Mouse (Mus musculus): ENCODE measurements around the gene Ksr2. TPM values are rescaled to one million over a fixed set of nuclear protein-coding genes. Genes with fewer than 3 reads are reported as not detected.

The Ksr2 gene
- polyA plus RNA-seq, 1 experiment from 2014 or later: 0.16 TPM

DNA sequence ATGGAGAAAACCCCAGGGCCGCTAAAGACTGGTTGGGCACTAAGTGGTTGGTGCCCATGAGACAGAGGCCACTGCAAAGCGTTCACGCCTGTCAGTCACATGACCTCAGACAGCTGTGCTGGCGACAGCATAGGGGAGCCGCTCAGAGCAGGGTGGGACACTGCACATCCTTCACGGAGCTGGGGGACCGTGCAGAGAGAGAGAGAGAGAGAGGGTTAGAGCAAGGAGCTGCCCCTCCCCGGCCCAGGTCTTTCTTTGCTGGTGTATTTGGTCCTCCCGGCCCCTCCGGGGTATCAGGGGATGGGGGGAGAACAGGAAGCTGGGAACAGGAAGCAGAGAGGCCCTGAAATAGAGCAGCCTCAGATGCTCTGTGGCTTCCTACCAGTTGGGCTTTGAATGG, 97.1 kb downstream of the Ksr2 start:
- no peak overlapping the region for H3K4me2 ChIP-seq (replicated peaks; ENCODE audit: low read depth)
- H3K27me3 ChIP-seq (ENCODE audit: control insufficient read depth, insufficient read depth, low read length): no peaks in the 10 kb centered on the region
- 76% methylated on average over 10 of the region's 10 CpGs for WGBS
- no peaks in the 10 kb centered on the region for H3K4me1 ChIP-seq (replicated peaks; ENCODE audit: control insufficient read depth, insufficient read depth)
- no peak overlapping the region for H3K9ac ChIP-seq (ENCODE audit: low read length)
- TF ChIP-seq EP300 (optimal IDR thresholded peaks at IDR 0.05) (no peak), CTCF (IDR thresholded peaks at IDR 0.05; ENCODE audit: low read depth) (no peak)
- no peak; the same call in 1 of the 2 replicates for ATAC-seq (ENCODE audit: low FRiP score, low TSS enrichment)
- H3K9me3 ChIP-seq (ENCODE audit: control insufficient read depth, low read length): no peaks in the 10 kb centered on the region
- H3K4me3 ChIP-seq (ENCODE audit: low read depth, low read length): no peak overlapping the region
- no peaks in the 10 kb centered on the region for H3K36me3 ChIP-seq (ENCODE audit: control insufficient read depth, insufficient read depth, low read length)
- H3K27ac ChIP-seq (replicated peaks): no peak overlapping the region
- DNase-seq (ENCODE audit: low spot score): no peak

GRCm38 (mm10) chr5:117515396-117515795, 101.6 kb downstream of the Ksr2 start:
- no peak for ATAC-seq (ENCODE audit: low FRiP score, low TSS enrichment)
- Histone ChIP-seq H3K4me1 (replicated peaks; ENCODE audit: control insufficient read depth, insufficient read depth) (no peaks in the 10 kb centered on the region), H3K4me3 (ENCODE audit: low read depth, low read length) (no peak overlapping the region), H3K4me2 (replicated peaks; ENCODE audit: low read depth) (no peak overlapping the region), H3K9me3 (ENCODE audit: control insufficient read depth, low read length) (no peaks in the 10 kb centered on the region), H3K27me3 (ENCODE audit: control insufficient read depth, insufficient read depth, low read length) (no peaks in the 10 kb centered on the region), H3K27ac (replicated peaks) (no peak overlapping the region), H3K36me3 (ENCODE audit: control insufficient read depth, insufficient read depth, low read length) (no peaks in the 10 kb centered on the region), H3K9ac (ENCODE audit: low read length) (no peak overlapping the region)
- WGBS: 75% methylated on average over 12 of the region's 12 CpGs
- TF ChIP-seq CTCF (IDR thresholded peaks at IDR 0.05; ENCODE audit: low read depth) (no peak), EP300 (optimal IDR thresholded peaks at IDR 0.05) (no peak)
- DNase-seq (ENCODE audit: low spot score): no peak

GRCm38 (mm10) chr5:117515861-117516260, 102.1 kb downstream of the Ksr2 start:
- Histone ChIP-seq H3K36me3 (ENCODE audit: control insufficient read depth, insufficient read depth, low read length) (no peaks in the 10 kb centered on the region), H3K9me3 (ENCODE audit: control insufficient read depth, low read length) (no peaks in the 10 kb centered on the region), H3K4me1 (replicated peaks; ENCODE audit: control insufficient read depth, insufficient read depth) (no peaks in the 10 kb centered on the region), H3K27me3 (ENCODE audit: control insufficient read depth, insufficient read depth, low read length) (no peaks in the 10 kb centered on the region), H3K27ac (replicated peaks) (no peak overlapping the region), H3K9ac (ENCODE audit: low read length) (no peak overlapping the region), H3K4me3 (ENCODE audit: low read depth, low read length) (no peak overlapping the region), H3K4me2 (replicated peaks; ENCODE audit: low read depth) (no peak overlapping the region)
- DNase-seq (ENCODE audit: low spot score) (no peak), ATAC-seq (ENCODE audit: low FRiP score, low TSS enrichment) (no peak)
- TF ChIP-seq EP300 (optimal IDR thresholded peaks at IDR 0.05) (no peak), CTCF (IDR thresholded peaks at IDR 0.05; ENCODE audit: low read depth) (no peak)
- WGBS: 74% methylated on average over 7 of the region's 7 CpGs

- H3K4me3 ChIP-seq (ENCODE audit: low read depth, low read length): no peak overlapping the region
- no peak overlapping the region for H3K9ac ChIP-seq (ENCODE audit: low read length)
- TF ChIP-seq EP300 (optimal IDR thresholded peaks at IDR 0.05): no peak
- peak; percentile 89 for TF ChIP-seq CTCF (IDR thresholded peaks at IDR 0.05; ENCODE audit: low read depth)
- 3% methylated on average over 7 of the region's 8 CpGs for WGBS
- H3K4me1 ChIP-seq (replicated peaks; ENCODE audit: control insufficient read depth, insufficient read depth): no peaks in the 10 kb centered on the region
- H3K27me3 ChIP-seq (ENCODE audit: control insufficient read depth, insufficient read depth, low read length): no peaks in the 10 kb centered on the region
- H3K36me3 ChIP-seq (ENCODE audit: control insufficient read depth, insufficient read depth, low read length): no peaks in the 10 kb centered on the region
- no peak overlapping the region for H3K27ac ChIP-seq (replicated peaks)
- H3K4me2 ChIP-seq (replicated peaks; ENCODE audit: low read depth): no peak overlapping the region
- H3K9me3 ChIP-seq (ENCODE audit: control insufficient read depth, low read length): no peaks in the 10 kb centered on the region
- DNase-seq (ENCODE audit: low spot score): peak; percentile 73
- ATAC-seq (ENCODE audit: low FRiP score, low TSS enrichment): no peak
Measured at GRCm38 (mm10) chr5:117516597-117516996, 102.8 kb downstream of the Ksr2 start.

DNA sequence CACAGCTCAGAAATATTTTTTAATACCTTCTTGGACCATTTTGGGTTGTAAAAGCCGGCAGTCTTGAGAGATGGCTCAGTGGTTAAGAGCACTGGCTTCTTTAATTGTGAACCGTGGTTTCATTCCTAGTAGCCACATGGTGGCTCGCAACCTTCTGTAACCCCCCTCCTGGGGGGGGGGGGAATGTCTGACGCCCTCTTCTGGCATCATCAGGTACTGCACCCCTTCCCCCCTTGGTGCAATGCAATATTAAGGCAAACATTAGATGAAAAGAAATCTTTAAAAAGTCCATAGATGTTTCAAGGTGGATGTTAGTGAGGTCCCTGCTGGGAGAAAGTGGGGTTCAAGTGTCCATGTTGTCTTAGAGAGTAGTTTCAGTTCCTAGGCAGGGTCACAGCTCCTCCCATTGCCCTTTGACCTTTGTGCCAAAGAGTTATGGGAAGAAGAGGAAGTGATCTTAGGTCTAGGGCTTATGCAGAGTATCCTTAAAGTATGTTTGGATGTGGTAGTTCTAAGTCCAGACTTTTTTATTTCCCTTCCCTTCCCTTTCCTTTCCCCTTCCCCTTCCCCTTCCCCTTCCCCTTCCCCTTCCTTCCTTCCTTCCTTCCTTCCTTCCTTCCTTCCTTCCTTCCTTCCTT, 106.2 kb downstream of the Ksr2 start:
- DNase-seq (ENCODE audit: low spot score): no peak
- H3K4me2 ChIP-seq (replicated peaks; ENCODE audit: low read depth): no peak overlapping the region
- WGBS: 35% methylated on average over 4 of the region's 4 CpGs
- H3K4me1 ChIP-seq (replicated peaks; ENCODE audit: control insufficient read depth, insufficient read depth): no peaks in the 10 kb centered on the region
- no peaks in the 10 kb centered on the region for H3K9me3 ChIP-seq (ENCODE audit: control insufficient read depth, low read length)
- no peak overlapping the region for H3K4me3 ChIP-seq (ENCODE audit: low read depth, low read length)
- no peaks in the 10 kb centered on the region for H3K36me3 ChIP-seq (ENCODE audit: control insufficient read depth, insufficient read depth, low read length)
- H3K27ac ChIP-seq (replicated peaks): no peak overlapping the region
- no peak overlapping the region for H3K9ac ChIP-seq (ENCODE audit: low read length)
- no peaks in the 10 kb centered on the region for H3K27me3 ChIP-seq (ENCODE audit: control insufficient read depth, insufficient read depth, low read length)
- TF ChIP-seq EP300 (optimal IDR thresholded peaks at IDR 0.05) (no peak), CTCF (IDR thresholded peaks at IDR 0.05; ENCODE audit: low read depth) (peak; percentile 56)
- no peak for ATAC-seq (ENCODE audit: low FRiP score, low TSS enrichment)

DNA sequence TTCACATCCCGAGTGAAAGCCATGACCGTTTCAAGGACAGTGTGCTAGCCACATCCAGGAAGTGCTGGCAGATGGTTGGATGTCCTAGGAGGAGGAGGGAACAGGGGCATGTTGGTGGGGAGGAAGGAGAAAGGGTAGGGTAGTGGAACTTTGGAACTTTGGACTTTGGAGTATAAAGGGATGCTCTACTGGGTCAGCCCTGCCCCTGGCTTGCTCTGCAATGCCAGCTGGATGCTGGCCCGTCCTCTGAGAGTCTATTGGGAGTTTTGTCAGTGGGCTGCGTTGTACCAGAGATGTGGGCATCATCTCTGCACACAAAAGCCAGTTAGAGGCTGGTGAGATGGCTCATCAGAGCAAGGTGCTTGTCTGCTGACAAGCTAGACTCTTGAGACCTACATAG, 107.4 kb downstream of the Ksr2 start:
- DNase-seq (ENCODE audit: low spot score): no peak
- no peak for TF ChIP-seq CTCF (IDR thresholded peaks at IDR 0.05; ENCODE audit: low read depth)
- no peak for TF ChIP-seq EP300 (optimal IDR thresholded peaks at IDR 0.05)
- WGBS: 72% methylated on average over 4 of the region's 4 CpGs

More for the DNA sequence above, 107.4 kb downstream of the Ksr2 start:
- no peaks in the 10 kb centered on the region for H3K27me3 ChIP-seq (ENCODE audit: control insufficient read depth, insufficient read depth, low read length)
- H3K36me3 ChIP-seq (ENCODE audit: control insufficient read depth, insufficient read depth, low read length): no peaks in the 10 kb centered on the region
- no peak overlapping the region for H3K9ac ChIP-seq (ENCODE audit: low read length)
- H3K4me2 ChIP-seq (replicated peaks; ENCODE audit: low read depth): no peak overlapping the region
- ATAC-seq (ENCODE audit: low FRiP score, low TSS enrichment): no peak
- H3K4me3 ChIP-seq (ENCODE audit: low read depth, low read length): no peak overlapping the region
- no peaks in the 10 kb centered on the region for H3K9me3 ChIP-seq (ENCODE audit: control insufficient read depth, low read length)
- H3K4me1 ChIP-seq (replicated peaks; ENCODE audit: control insufficient read depth, insufficient read depth): no peaks in the 10 kb centered on the region
- no peak overlapping the region for H3K27ac ChIP-seq (replicated peaks)
